Mouse (Mus musculus) heart, embryonic 11.5 days (tissue): Measurements from ENCODE around the gene Tspo. TPM values are rescaled to one million over a fixed set of nuclear protein-coding genes. Genes with fewer than 3 reads are reported as not detected.

Source experiments
- ATAC-seq: fragments of 200-750 bp; cut with Nextera tagmentation; replicated peaks from 2 replicates; pipeline ENCODE4 v1.8.0; 2017; ENCODE audit warnings: moderate library complexity; ENCODE audit not compliant: insufficient number of reproducible peaks, low FRiP score, low TSS enrichment
- H3K27ac ChIP-seq: fragments of 300-500 bp; sonication (generic); 2 replicates; pipeline ENCODE4 v1.5.1; 2014; ENCODE audit warnings: mild to moderate bottlenecking, low read depth, low read length
- H3K27me3 ChIP-seq: fragments of 300-500 bp; sonication (generic); 2 replicates; pipeline ENCODE4 v1.6.1; 2014; ENCODE audit warnings: mild to moderate bottlenecking, low read length, mixed read lengths; ENCODE audit not compliant: control insufficient read depth, insufficient read depth
- H3K36me3 ChIP-seq: fragments of 300-500 bp; sonication (generic); 2 replicates; pipeline ENCODE4 v1.6.1; 2014; ENCODE audit warnings: mild to moderate bottlenecking, low read length, moderate library complexity, mixed read lengths; ENCODE audit not compliant: control insufficient read depth, insufficient read depth
- H3K4me1 ChIP-seq: fragments of 300-500 bp; sonication (generic); 2 replicates; pipeline ENCODE4 v1.6.1; 2014; ENCODE audit warnings: low read length; ENCODE audit not compliant: control insufficient read depth, insufficient read depth
- H3K4me2 ChIP-seq: fragments of 300-500 bp; sonication (generic); 2 replicates; pipeline ENCODE4 v1.6.1; 2014; ENCODE audit warnings: mild to moderate bottlenecking, moderate library complexity
- H3K4me3 ChIP-seq: fragments of 300-500 bp; sonication (generic); 2 replicates; pipeline ENCODE4 v1.5.1; 2014; ENCODE audit warnings: low read depth, low read length
- H3K9ac ChIP-seq: fragments of 300-500 bp; sonication (generic); 2 replicates; pipeline ENCODE4 v1.6.1; 2014; ENCODE audit warnings: mild to moderate bottlenecking, low read depth, low read length, moderate library complexity
- H3K9me3 ChIP-seq: fragments of 300-500 bp; sonication (generic); replicated peaks from 2 replicates; pipeline ENCODE4 v1.6.1; 2016; ENCODE audit warnings: low read length; ENCODE audit not compliant: control insufficient read depth
- WGBS: fragments of 180-500 bp; shearing (Covaris S2); extraction: QIAGEN DNeasy Blood & Tissue Kit; methylation state at CpG from one replicate; pipeline ENCODE4 v1.1.7; 2014; ENCODE audit not compliant: insufficient replicate concordance; 5-methylcytosine and 5-hydroxymethylcytosine counted together
- microRNA-seq: library from miRNA; unstranded; fragments of <30 nt; microRNA quantifications from one replicate; pipeline ENCODE4, GENCODE M21; 2016; ENCODE audit warnings: borderline number of aligned reads
- polyA plus RNA-seq: library from polyadenylated mRNA; unstranded; fragments of >200 nt; fragmentation: Nextera tagmentation; extraction: Ambion mirVana; gene quantifications from 2 replicates; pipeline ENCODE4 v1.2.1, GENCODE M21; 2014

The Tspo gene
- polyA plus RNA-seq, 1 experiment from 2014 or later, result 136 TPM

- Histone ChIP-seq H3K4me3 (no peak overlapping the region), H3K27me3 (no peaks in the 10 kb centered on the region), H3K4me2 (no peak overlapping the region), H3K4me1 (no peaks in the 10 kb centered on the region), H3K27ac (no peak overlapping the region), H3K36me3 (no peaks in the 10 kb centered on the region), H3K9me3 (no peaks in the 10 kb centered on the region), H3K9ac (no peak overlapping the region; the same call in 1 of the 2 replicates)
- ATAC-seq, result no peak
- WGBS, result 74% methylated on average over 11 of the region's 11 CpGs
These were observed 42.8 kb downstream of the Tspo start for GRCm38 (mm10) chr15:83606216-83606615.

GRCm38 (mm10) chr15:83606700-83607099 is 43.3 kb downstream of the Tspo start:
- no peak for ATAC-seq
- Histone ChIP-seq H3K4me1 (no peaks in the 10 kb centered on the region), H3K9ac (no peak overlapping the region), H3K27me3 (no peaks in the 10 kb centered on the region), H3K9me3 (no peaks in the 10 kb centered on the region), H3K4me3 (no peak overlapping the region), H3K4me2 (no peak overlapping the region), H3K36me3 (no peaks in the 10 kb centered on the region), H3K27ac (no peak overlapping the region)
- WGBS, result 85% methylated on average over 8 of the region's 8 CpGs

- Histone ChIP-seq H3K27ac (no peak overlapping the region), H3K4me1 (no peaks in the 10 kb centered on the region), H3K9ac (no peak overlapping the region), H3K4me2 (no peak overlapping the region), H3K36me3 (no peaks in the 10 kb centered on the region), H3K9me3 (no peaks in the 10 kb centered on the region), H3K27me3 (no peaks in the 10 kb centered on the region), H3K4me3 (no peak overlapping the region)
- 44% methylated on average over 15 of the region's 15 CpGs for WGBS
- ATAC-seq, result no peak
These were observed 43.9 kb downstream of the Tspo start for GRCm38 (mm10) chr15:83607115-83607802.

DNA sequence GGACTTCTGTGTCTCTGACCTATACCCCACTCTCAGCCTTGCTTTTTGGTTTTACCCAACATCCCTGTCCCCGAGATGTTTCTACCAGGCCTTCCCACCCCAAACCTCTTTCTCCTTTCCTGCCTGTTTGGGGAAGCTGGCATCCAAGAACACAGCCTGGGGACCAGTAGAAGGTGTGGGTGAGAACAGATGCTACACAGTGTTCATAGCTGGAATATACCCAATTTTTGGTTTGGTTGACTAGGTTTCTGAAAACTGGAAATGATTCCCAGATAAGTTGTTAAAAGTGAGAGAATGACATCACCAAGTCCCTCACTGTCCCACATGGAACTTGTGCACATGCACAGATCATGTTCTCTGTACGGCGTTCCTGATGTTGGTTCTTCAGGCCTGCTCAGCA is 51.9 kb downstream of the Tspo start:
- no peak overlapping the region for H3K4me3 ChIP-seq
- H3K9me3 ChIP-seq, result no peaks in the 10 kb centered on the region
- no peak overlapping the region for H3K9ac ChIP-seq
- H3K36me3 ChIP-seq, result no peaks in the 10 kb centered on the region
- H3K27ac ChIP-seq, result no peak overlapping the region
- no peaks in the 10 kb centered on the region for H3K27me3 ChIP-seq
- no peak overlapping the region for H3K4me2 ChIP-seq
- no peaks in the 10 kb centered on the region for H3K4me1 ChIP-seq
- WGBS, result 90% methylated on average over 3 of the region's 3 CpGs
- ATAC-seq, result no peak

Small RNAs within 50 kb of the gene (microRNA-seq; reads per million reads assigned to microRNA genes)
- not detected for gene Gm24575

Other genes starting within 250 kb of the Tspo start
- gene Arfgap3, start 213.3 kb upstream of the Tspo start, polyA plus RNA-seq, result 29.9 and 34.4 TPM in 2 replicates
- gene Pacsin2, start 99.0 kb upstream of the Tspo start, polyA plus RNA-seq, result 55.0 and 60.0 TPM in 2 replicates
- 18.7 and 20.4 TPM in 2 replicates for gene Ttll1, start 52.7 kb upstream of the Tspo start, polyA plus RNA-seq
- gene Bik, start 36.7 kb upstream of the Tspo start, polyA plus RNA-seq, result 31.5 and 33.0 TPM in 2 replicates
- 28.3 and 30.3 TPM in 2 replicates for gene Mcat, start 195 bp downstream of the Tspo start, polyA plus RNA-seq
- gene Ttll12, start 31.6 kb downstream of the Tspo start, polyA plus RNA-seq, result 30.4 and 31.1 TPM in 2 replicates
- 9.3 and 10.2 TPM in 2 replicates for gene Scube1, start 161.4 kb downstream of the Tspo start, polyA plus RNA-seq
- 0.11 and 0.27 TPM in 2 replicates for gene Mpped1, start 215.9 kb downstream of the Tspo start, polyA plus RNA-seq